Mouse (Mus musculus) testis, postnatal 10 days (tissue): ENCODE measurements around the gene Mfn2.
A peak's percentile ranks its signal among the peaks of the same experiment; 100 is the strongest.

Source experiments
- DNase-seq: peaks from one replicate; pipeline ENCODE4 v3.0.0; 2021; ENCODE audit warnings: low spot score

Mfn2 gene

DNA sequence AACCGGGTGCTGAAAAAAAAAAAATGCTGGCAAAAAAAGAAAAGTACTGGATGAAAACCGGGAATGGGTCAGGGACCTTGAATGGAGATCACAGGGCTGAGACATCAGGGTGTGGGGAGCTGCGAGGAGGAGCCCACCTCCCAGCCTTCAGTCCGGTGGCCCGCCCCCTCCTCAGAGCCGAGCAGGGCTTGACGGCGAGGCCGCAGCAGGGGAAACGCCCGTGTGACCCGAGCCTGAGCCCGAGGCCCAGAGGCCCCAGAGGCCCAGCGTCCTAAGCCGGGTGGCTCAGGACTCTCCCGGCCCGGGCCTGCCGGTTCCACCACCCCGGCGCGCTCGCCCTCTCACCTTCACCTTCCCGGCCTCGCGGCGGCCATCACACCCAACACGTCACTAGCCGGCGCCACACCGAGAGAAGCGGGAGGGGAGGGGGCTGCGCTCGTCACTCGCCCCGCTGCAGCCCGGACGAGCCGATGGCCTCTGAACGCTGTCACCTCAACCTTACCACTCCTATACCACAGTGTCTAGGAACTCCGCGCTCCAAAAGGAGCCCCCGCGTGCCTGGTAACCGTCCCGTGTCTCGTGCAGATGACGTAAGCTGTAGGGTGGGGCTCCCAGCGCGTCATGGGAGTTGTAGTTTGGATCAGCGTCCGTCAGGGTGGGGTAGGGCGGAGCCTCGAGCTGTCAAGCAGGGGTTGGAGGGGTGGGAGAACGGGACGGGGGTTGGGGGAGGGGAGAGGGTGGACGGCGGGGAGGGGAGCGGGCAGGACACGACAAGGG, at the start of gene Mfn2:
Mfn2 (minus strand) TSS at position 392 of the 777 bp plus-strand sequence.
- DNase-seq, result peak; percentile 92

DNA sequence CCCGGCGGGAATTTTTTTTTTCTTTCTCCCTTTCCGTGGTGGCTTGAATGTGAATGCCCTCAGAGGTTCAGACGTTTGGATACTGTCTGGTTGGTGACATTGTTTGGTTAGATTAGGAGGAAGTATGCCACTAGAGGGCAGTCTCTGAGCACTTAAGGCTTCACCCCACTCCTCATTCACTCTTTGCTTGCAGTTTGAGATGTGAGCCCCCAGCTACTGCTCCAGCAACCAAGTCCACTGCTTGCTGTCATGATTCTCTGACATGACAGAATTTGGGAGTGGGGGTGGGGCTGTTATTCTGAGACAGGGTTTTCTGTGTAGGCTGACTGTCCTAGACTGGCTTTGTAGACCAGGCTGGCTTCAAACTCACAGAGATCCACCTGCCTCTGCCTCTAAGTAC, 49.1 kb upstream of the Mfn2 start:
- DNase-seq, result no peak

GRCm38 (mm10) chr4:147947511-147947910, 43.0 kb upstream of the Mfn2 start:
- DNase-seq, result no peak

GRCm38 (mm10) chr4:147943005-147943404, 38.5 kb upstream of the Mfn2 start:
- DNase-seq, result no peak

GRCm38 (mm10) chr4:147941045-147942020, 36.8 kb upstream of the Mfn2 start:
- DNase-seq, result peak; percentile 63

DNA sequence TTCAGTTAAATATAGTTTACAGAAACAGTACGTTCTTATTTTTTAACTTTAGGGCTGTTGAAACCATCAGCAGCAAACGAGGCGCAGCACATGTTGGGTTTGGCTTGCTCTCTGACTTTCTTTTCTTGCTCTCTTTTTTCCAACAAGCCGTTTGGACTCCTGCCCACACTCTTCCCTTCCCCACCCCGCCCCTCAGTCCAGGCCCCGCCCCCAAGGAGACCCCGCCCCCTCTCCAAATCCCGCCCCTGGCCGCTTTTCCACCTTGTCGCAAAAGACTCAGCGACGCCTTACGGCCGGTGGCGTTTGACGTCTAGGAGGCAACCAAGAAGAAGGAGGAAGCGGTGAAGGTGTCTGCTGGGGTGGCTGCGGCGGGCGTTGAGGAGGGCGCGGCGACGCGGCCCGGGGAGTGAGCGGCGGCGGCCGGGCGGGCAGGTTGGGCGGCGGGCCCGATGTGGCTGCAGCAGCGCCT, 36.1 kb upstream of the Mfn2 start, which contains the start of gene 2510039O18Rik:
2510039O18Rik (plus strand) TSS at position 320 of the 469 bp plus-strand sequence.
- peak; percentile 93 for DNase-seq

DNA sequence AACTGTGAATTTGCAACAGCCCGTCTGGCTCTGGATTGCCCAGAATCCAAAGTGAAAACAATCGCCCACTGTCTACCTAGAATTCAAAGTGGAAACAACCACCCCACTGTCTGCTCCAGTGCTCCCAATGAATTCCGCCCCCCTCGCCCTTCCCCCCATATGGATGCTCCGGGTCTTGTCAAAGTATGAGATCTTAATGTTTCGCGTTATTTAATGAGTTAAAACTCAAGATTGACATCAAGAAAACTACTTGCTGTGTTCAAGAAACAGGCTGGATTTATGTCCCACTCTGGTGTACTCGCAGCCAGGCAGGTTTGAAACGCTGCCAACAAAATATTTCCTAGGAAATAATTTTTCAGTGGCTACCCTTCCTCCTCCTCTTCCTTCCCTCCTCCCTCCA, 35.6 kb upstream of the Mfn2 start:
- DNase-seq, result no peak

DNA sequence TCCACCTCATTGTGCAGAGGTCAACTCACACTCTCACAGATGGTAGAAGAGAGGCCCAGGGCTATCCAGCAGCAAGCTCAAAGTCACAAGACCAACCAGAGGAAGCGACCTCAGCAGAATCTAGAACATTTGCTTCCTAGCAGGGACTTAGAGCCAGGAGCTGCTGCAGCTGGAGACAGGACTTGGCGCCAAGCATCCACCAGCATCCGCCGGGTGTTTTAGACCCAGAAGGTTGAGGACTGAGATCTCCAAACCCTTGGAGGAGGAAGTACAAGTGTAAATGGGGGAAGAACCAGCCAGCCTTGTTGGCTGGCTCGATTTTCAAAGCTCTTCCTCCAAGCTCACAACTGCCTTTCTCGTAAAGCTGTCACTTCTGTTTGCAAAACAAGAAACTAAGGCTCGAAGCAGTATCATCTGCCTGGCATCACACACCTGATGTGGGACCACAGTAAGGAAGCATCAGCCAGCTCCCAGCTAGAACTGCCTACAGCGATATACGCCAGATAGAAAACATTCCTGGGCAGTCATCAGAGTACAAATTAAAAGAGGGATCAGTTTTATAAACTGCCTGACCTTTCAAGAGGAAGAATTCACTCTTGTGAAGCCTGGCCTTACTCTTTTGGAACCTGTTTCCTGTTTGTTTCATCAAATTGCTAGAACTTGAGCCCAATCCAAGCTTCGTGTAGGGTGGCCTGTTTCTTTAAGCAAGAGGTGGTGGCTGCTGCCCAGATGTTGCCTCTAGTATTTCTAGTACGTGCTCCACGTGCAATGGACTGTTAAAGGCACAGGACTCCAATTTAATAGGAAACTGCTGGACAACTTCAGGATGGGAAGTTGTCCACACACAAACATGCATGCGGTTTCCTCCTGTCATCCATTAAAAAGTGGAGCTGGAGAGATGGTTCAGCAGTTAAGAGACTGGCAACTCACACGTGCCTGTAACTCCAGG, 33.9 kb upstream of the Mfn2 start:
- DNase-seq, result no peak

DNA sequence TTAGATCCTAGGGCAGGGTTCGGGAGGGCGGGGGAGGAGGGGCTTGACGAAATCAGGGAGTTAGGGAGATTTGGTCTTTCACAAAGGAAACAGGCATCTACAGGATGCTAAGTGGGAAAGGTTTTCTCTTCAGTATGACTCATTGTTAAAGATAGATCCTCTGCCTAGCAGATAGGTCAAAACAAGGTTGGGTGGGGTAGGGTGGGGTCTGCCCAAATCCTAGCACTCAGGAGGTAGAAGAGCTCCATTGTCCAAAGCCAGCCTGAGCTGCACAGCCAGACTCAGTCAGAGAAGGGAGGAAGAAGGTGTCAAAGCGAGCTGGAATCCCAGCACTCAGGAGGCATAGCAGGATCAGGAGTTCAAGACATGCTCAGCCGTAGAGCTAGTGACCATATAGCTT, 33.0 kb upstream of the Mfn2 start:
- no peak for DNase-seq

- no peak for DNase-seq
Observed at GRCm38 (mm10) chr4:147937021-147937420, 32.5 kb upstream of the Mfn2 start.

DNA sequence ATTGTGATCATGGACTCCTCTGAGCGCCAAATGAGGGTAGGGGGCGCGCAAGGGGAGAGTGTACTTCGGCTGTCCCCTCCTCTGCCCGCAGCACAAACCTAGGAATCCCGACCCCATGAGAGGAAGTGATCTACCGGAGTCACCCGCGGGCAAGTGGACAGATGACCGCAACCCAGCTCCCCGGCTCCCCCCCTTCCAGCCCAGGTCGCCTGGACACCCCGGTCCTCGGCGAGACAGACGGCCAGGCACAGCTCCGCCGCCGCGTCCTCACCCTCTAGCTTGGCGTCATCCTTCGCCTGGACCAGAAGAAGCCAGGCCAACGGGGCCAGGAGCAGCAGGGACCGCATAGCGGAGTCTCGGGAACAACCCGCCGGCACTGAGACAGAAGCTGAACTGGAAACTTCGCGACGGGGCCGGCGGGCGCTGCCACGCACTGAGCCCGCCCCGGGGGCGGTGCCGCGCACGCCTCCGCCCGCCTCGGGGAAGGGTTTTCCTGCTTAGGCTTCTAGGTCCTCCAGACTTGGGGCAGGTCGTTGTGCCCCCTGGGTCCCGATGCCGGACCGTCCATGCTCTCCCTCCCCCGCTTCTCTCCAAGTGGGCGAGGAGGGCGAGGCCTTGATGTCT, 31.9 kb upstream of the Mfn2 start, which contains the start of gene Plod1:
Plod1 (minus strand) TSS at position 437 of the 624 bp plus-strand sequence.
- DNase-seq, result peak; percentile 90

DNA sequence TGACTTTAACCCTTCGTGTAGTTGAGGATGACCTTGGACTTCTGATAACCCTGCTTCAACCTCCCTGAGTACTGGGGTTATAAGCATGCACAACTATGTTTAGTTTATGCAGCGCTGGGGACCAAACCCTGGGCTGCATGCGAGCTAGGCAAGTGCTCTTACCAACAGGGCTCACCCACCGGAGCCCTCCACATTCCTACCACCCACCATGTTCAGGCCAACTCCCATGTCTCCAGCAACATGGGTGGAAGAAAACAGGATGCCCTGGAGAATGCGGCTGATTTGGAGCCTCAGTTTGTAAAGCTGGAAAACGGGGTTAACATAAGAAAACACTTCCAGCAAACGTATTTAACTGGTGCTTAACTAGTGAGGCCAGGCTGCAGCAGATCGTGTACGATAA, 31.4 kb upstream of the Mfn2 start:
- DNase-seq, result no peak

DNA sequence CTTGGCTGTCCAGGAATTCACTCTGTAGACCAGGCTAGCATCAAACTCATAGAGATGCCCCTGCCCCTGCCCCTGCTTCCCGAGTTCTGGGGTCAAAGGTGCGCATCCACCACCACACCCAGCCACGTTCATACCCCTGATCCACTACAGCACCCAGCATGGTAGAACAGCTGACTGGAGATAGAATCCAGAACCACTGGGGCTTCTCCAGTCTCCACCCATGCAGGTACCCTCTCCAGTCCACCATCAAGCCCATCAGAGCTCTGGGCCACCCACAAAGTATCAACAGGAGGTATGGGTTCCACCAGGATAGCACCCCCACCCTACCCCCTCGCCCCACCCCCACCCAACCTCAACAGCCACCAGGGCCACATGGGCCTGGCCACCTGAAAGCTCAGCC, 30.1 kb upstream of the Mfn2 start:
- DNase-seq, result no peak

- no peak for DNase-seq
Observed at GRCm38 (mm10) chr4:147934134-147934533, 29.6 kb upstream of the Mfn2 start.

DNA sequence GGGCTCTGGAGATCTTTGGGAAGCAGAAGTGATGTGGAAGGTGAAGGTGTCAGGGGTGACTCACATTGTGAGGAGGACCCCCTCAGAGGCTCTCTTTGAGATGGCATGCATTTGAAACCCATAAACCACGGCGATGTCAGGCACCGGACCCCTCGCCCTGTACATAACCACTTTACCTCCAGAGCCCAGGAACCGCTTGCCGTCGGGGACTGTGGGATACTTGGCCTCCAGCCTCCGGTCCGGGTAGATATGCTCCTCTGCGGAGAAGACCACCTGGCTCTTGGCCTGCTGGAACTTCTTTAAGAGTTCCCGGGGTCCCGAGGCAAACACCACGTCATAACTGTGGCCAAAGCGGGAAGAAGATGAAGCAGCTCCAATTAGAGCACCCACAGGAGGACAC, 26.4 kb upstream of the Mfn2 start:
- DNase-seq, result no peak

DNA sequence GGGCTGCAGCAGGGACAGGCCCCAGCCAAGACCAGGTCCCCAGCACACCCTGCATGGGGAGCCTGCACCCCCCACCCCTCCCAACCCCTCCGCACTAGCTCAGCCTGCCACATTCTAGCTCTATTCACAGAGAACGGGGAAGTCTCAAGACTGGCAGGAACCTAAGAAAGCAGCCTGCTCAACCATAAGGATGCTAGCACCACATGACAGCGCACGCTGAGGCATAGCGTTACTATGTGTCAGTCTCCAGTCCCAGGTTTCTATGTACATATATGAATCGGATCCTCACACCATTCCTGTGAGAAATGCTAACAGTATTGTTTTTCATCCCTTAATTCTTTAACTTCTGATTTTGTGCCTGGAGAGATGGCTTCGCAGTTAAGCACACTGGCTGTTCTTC, 24.0 kb upstream of the Mfn2 start:
- no peak for DNase-seq

DNA sequence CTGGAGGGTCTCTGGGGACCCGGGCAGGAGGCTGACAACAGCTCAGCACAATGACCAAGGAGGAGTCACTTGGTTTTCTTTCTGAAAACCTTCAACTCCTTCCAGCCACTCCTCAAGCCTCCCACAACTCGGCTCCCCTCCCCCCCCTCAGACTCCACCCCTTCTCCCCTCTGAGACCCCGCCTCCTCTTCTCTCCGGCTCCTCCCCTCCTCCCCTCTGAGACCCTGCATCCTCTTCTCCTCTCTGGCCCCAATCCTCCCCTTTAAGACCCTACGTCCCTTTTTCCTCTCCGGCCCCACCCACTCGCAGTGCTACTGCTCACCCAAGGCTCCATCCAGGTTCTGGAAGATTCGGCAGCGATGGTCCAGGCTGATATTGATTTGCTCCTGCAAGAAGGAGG, 23.6 kb upstream of the Mfn2 start:
- DNase-seq, result no peak

DNA sequence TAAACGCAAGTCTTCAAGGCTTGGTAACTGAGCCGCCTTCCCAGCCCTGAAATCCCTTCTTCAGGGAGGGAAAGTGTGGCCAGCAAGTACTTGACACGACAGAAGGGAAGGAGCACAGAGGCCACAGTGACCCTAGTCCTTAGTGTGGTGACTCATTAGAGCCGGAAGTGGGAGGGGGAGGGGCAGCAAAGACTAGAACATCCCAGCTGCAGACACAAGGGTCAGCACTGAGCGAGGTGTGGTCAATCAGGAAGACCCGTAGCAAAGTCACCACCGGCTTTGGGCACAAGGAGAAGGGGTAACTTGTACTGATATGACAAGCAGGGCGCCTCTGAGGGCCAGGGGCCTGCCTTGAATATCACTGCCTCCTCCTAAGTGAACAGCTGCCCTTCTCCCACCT, 23.2 kb upstream of the Mfn2 start:
- no peak for DNase-seq

DNA sequence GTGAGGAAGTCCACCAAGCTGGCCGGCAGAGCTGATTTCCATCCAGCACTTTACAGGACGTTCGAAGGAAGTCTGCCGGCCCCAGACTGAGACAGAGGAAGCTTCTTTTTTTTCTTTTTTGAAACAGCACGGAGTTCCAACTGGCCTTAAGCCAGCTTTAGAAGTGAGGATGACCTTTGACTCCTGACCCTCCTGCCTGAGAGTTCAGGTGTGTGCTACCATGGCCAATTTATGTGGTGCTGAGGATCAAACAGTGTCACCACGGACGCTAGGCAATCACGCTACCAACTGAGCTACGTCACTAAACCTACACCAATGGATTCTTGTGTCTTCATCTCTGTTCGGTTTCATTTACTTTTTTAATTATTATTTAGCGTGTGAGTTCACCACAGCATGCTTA, 17.8 kb upstream of the Mfn2 start:
- no peak for DNase-seq

GRCm38 (mm10) chr4:147920973-147921372, 16.5 kb upstream of the Mfn2 start:
- no peak for DNase-seq

GRCm38 (mm10) chr4:147918459-147919121, 14.1 kb upstream of the Mfn2 start:
- DNase-seq, result peak; percentile 77
